Mouse (Mus musculus): Measurements from ENCODE around the gene Npffr2. TPM values are rescaled to one million over a fixed set of nuclear protein-coding genes. Genes with fewer than 3 reads are reported as not detected.

The Npffr2 gene
- not detected in 2 replicates for polyA plus RNA-seq (2012; rRNA removed; ENCODE audit: low replicate concordance)

DNA sequence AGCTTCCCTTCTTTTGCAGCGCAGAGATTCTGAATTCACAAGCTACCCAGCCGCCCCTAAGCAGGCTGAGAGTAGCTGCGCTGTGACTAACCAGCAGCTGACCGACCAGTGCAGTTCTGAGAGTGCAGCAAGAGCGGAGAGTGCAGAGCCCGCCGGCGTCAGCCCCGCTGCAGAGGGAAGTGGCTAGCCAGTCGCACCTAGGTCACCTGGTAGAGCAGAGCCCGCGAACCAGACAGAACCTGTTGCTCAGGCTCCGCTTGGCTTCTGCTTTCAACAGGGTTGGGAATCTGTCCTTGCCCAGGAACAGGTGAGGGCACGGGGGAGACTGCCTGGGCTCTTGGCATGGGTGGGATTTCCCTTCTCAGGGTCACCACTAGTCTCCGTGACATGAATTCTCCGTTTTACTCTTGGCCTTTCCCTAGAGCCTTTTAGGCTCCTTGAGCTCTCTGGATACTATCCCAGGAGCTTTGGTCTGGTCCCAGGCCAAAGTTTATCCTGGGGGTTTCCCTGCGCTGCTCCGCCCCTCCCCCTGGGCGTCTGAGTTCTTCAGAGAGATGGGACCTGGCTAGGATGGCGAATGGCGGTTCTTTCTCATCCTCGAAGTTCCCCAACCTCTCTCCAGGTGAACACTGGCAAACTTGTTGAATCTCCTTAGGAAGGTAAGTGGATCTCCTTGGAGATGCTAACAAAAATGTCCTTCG, at the start of gene Npffr2:
Gene Npffr2, plus strand, starts transcription at position 552 of the 701 bp plus-strand sequence.

Other genes starting within 250 kb of the Npffr2 start
- 5.3 TPM in 1 of 2 replicates, not detected in the other for gene Gc, start 69.5 kb upstream of the Npffr2 start, polyA plus RNA-seq (2012; rRNA removed; ENCODE audit: low replicate concordance)